8 mouse cellular contexts compared by ENCODE assay signal in the genomic region with DNA sequence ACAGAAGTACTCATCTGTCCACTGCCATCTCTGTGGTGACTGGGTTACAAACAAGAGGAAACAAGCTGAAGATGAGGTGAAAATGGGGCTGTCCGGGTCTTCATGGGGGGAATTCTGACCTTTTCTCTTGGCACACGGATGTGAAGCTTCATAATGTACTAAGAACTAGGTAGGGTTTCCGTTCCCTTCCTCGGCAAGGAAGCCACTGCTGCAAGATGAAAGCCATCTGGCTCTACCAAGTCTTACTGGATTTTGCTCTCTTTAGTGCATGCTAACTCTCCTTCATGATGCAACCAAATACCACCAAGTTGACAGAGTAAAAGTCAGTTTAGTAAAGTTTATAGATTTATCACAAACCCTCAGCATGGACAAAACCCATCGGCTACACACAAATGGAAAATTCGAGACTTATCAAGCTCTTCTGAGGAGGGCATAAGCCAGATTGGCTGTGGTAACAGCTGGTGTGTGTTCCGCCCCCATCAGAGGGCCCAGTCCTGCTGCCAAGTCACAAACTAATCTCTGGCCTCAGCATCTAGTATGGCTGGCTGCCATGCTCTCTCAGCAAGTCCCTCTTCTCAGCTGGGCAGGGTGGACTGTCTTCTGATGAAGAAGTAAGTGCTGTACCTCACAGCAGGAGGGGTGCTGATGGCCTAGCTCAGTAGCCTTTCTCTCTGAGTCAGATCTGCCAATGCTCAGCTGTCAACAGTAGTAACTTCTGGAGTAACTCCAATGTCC. TPM values are rescaled to one million over a fixed set of nuclear protein-coding genes. Genes with fewer than 3 reads are reported as not detected.
DNase-seq lines count a peak whose midpoint lies in the region; TF ChIP-seq lines count a peak whose summit lies in the region.

No protein-coding gene starts in this region.

- no peak overlapping the region for H3K4me3 ChIP-seq in CH12.LX (replicated peaks in 1 of 3; ENCODE audit: low read depth in 2 of 3, low read length in 2 of 3, poor library complexity in 1 of 3)

- DNase-seq in cerebellum, adult 18-20 months: peak; percentile 14 to 17
- no peak for DNase-seq in cerebellum, adult 11 months
- DNase-seq in CH12.LX (ENCODE audit: extremely low read depth): peak; percentile 24
- DNase-seq in gastrocnemius, postnatal 14 days: peak; percentile 82
- peak; percentile 84 for DNase-seq in lung, postnatal 10 days
- no peak for DNase-seq in frontal cortex, postnatal 10 days (ENCODE audit: low spot score in 2 of 2)
- no peak for DNase-seq in layer of hippocampus, postnatal 25 days (ENCODE audit: extremely low spot score in 1 of 2, low spot score in 1 of 2)
- no peak for DNase-seq in left cerebral cortex, postnatal 25 days (ENCODE audit: low spot score in 2 of 2)

- dilution Hi-C loops in CH12.LX (cut with MboI; ENCODE audit: extremely low pct_ligation_motif_present, extremely low pct_unique_long_range_greater_than_20kb, low sequenced_read_pairs): no loop called here

- in situ Hi-C loops in CH12.LX (cut with MboI; ENCODE audit: low pct_ligation_motif_present, low pct_unique_long_range_greater_than_20kb, low sequenced_read_pairs): no loop called here

- no peaks in the 10 kb centered on the region for H3K79me2 ChIP-seq in CH12.LX (replicated peaks; ENCODE audit: control insufficient read depth, extremely low read depth, insufficient read depth, poor library complexity, severe bottlenecking)

- no peaks in the 10 kb centered on the region for H3K27me3 ChIP-seq in CH12.LX (replicated peaks)

- no peaks in the 10 kb centered on the region for H3K9me3 ChIP-seq in CH12.LX (replicated peaks; ENCODE audit: low read length)

- no peak for TF ChIP-seq POLR2A in CH12.LX (IDR thresholded peaks at IDR 0.05; ENCODE audit: low read depth, low read length)

- no peak for TF ChIP-seq RAD21 in CH12.LX (IDR thresholded peaks at IDR 0.05; ENCODE audit: low read depth, low read length)

- TF ChIP-seq EP300 in CH12.LX (IDR thresholded peaks at IDR 0.05; ENCODE audit: low read length): no peak

- no peak overlapping the region for H3K9ac ChIP-seq in CH12.LX (ENCODE audit: insufficient read depth, low read depth)

- TF ChIP-seq CTCF in CH12.LX (conservative IDR thresholded peaks at IDR 0.05 in 1 of 2, IDR thresholded peaks at IDR 0.05 in 1 of 2; ENCODE audit: low read depth in 2 of 2, low read length in 2 of 2): no peak

- intact Hi-C loops in gastrocnemius, postnatal 14 days (cut with DNase I; ENCODE audit: low total_unique reads): no loop called here
- intact Hi-C loops in left cerebral cortex, postnatal 25 days (cut with DNase I): no loop called here

- H3K27ac ChIP-seq in CH12.LX (ENCODE audit: insufficient read depth, low read depth): no peak overlapping the region

- H3K36me3 ChIP-seq in CH12.LX (replicated peaks in 1 of 2; ENCODE audit: control insufficient read depth in 1 of 2, insufficient read depth in 1 of 2, low read length in 1 of 2): no peaks in the 10 kb centered on the region

- H3K4me1 ChIP-seq in CH12.LX (ENCODE audit: control insufficient read depth in 1 of 2, insufficient read depth in 2 of 2): peaks cover 6 to 14% of the 10 kb centered on the region in 2 experiments

- H3K4me2 ChIP-seq in CH12.LX (ENCODE audit: insufficient read depth, low read depth, poor library complexity, severe bottlenecking): no peak overlapping the region

TF ChIP-seq in CH12.LX, 34 proteins besides CTCF, POLR2A, EP300 and RAD21:
- TF ChIP-seq TBP (conservative IDR thresholded peaks at IDR 0.05; ENCODE audit: low read depth, low read length) (peak; percentile 81), IRF4 (IDR thresholded peaks at IDR 0.05; ENCODE audit: low read depth, low read length) (no peak)
TF ChIP-seq in CH12.LX: peak in this region for 1.

RNA-seq across cellular contexts. Expression of a gene that starts 20.9 kb away (rescaled TPM):
- 35.0 and 52.0 TPM in 2 replicates for total RNA-seq in CH12.LX (2012; rRNA removed)
- total RNA-seq in CH12.LX (2014; rRNA removed): 49.7 and 66.1 TPM in 2 replicates
- polyA plus RNA-seq in CH12.LX (2012; ENCODE audit: insufficient read length, low read depth): 43.8 and 52.9 TPM in 2 replicates
- total RNA-seq in gastrocnemius, postnatal 14 days (2021): 10 to 100 TPM; 10.9 to 12.9 TPM
- total RNA-seq in layer of hippocampus, postnatal 25 days (2021): 10 to 100 TPM; 17.9 to 26.7 TPM
- 10 to 100 TPM; 21.1 to 21.5 TPM for total RNA-seq in left cerebral cortex, postnatal 25 days (2021)

RNA-seq across cellular contexts. Expression of a gene that starts 21.2 kb away (rescaled TPM):
- 7.7 and 9.4 TPM in 2 replicates for total RNA-seq in CH12.LX (2012; rRNA removed)
- total RNA-seq in CH12.LX (2014; rRNA removed): 4.8 and 6.0 TPM in 2 replicates
- 9.0 and 9.6 TPM in 2 replicates for polyA plus RNA-seq in CH12.LX (2012; ENCODE audit: insufficient read length, low read depth)
- total RNA-seq in gastrocnemius, postnatal 14 days (2021): 10 to 100 TPM; 21.5 to 26.8 TPM
- total RNA-seq in layer of hippocampus, postnatal 25 days (2021): 1 to 10 TPM; 5.5 to 6.2 TPM
- total RNA-seq in left cerebral cortex, postnatal 25 days (2021): 1 to 10 TPM; 5.0 to 7.0 TPM

RNA-seq across cellular contexts. Expression of a gene that starts 50.7 kb away (rescaled TPM):
- total RNA-seq in CH12.LX (2012; rRNA removed) (0.25 and 0.38 TPM in 2 replicates), CH12.LX (2014; rRNA removed) (not detected in 2 replicates)
- polyA plus RNA-seq in CH12.LX (2012; ENCODE audit: insufficient read length, low read depth): 0.60 and 0.70 TPM in 2 replicates
- total RNA-seq in gastrocnemius, postnatal 14 days (2021): 10 to 100 TPM in 1 of 2 experiments, 1 to 10 TPM in 1; 8.1 to 10.9 TPM
- total RNA-seq in layer of hippocampus, postnatal 25 days (2021): 1 to 10 TPM; 5.4 to 7.6 TPM
- 1 to 10 TPM; 4.1 to 4.9 TPM for total RNA-seq in left cerebral cortex, postnatal 25 days (2021)

Comparison
In these comparisons a context has a peak if more than half of its experiments do, and no peak if none do; other contexts are left out.
1. DNase-seq: peak in cerebellum, adult 18-20 months (2 of 2), CH12.LX (single experiment), gastrocnemius, postnatal 14 days (single experiment) and lung, postnatal 10 days (single experiment); none in cerebellum, adult 11 months (single experiment), frontal cortex, postnatal 10 days (0 of 2), layer of hippocampus, postnatal 25 days (0 of 2) and left cerebral cortex, postnatal 25 days (0 of 2).